Mouse (Mus musculus) B cell, adult 2 months (primary cell): ENCODE measurements around the gene Vmn1r142.
"Not testable (repeated sequence)": the region's sequence is repeated elsewhere in the genome, so short reads cannot be mapped to it uniquely, and the experiment has no call there.

ENCODE experiments used
- DNase-seq, 2 experiments: peaks; one replicate each; pipeline ENCODE4 v3.0.0; 2022

The Vmn1r142 gene

DNA sequence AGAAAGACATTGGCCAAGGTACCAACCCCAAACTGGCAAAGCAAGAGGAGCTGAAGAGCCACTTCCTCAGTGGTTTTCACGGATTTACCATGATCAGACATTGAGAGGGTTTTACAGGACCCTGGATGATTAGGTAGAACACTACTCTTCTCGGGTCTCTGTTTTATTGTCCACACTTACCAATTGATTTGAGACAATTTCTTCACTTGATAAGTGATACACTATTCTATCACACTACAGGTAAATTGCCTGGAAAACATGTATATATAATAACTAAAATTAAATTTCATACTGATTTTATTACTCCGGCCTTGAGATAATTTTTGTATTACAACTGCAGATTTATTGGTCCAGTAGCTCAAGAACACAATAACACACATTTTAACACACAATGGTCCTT lies at the start of gene Vmn1r142:
Gene Vmn1r142, minus strand, starts transcription at position 101 of the 400 bp plus-strand sequence.
- not testable (repeated sequence) for DNase-seq

DNA sequence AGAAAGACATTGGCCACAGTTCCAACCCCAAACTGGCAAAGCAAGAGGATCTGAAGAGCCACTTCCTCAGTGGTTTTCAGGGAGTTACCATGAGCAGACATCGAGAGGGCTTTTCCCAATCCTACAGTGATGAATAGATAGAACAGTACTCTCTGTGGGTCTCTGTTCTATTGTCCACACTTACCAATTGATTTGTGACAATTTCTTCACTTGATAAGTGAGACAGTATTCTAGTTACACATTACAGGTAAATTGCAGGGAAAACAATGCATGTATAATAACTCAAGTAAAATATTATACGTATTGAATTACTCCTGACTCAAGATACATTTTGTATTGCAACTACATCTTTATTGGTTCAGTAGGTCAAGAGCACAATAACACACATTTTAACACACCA lies 37.3 kb upstream of the Vmn1r142 start, which contains the start of gene Gm8653:
Gene Gm8653, minus strand, starts transcription at position 101 of the 400 bp plus-strand sequence.
- not testable (repeated sequence) for DNase-seq

DNA sequence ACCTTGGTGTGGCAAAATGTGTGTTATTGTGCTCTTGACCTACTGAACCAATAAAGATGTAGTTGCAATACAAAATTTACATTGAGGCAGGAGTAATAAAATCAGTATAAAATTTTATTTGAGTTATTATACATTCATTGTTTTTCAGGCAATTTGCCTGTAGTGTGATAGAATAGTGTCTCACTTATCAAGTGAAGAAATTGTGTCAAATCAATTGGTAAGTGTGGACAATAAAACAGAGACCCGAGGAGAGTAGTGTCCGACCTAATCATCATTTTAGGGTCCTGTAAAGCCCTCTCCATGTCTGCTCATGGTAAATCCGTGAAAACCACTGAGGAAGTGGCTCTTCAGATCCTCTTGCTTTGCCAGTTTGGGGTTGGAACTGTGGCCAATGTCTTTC lies 25.2 kb upstream of the Vmn1r142 start, which contains the start of gene Vmn1r143:
Gene Vmn1r143, plus strand, starts transcription at position 301 of the 400 bp plus-strand sequence.
- not testable (repeated sequence) for DNase-seq

DNA sequence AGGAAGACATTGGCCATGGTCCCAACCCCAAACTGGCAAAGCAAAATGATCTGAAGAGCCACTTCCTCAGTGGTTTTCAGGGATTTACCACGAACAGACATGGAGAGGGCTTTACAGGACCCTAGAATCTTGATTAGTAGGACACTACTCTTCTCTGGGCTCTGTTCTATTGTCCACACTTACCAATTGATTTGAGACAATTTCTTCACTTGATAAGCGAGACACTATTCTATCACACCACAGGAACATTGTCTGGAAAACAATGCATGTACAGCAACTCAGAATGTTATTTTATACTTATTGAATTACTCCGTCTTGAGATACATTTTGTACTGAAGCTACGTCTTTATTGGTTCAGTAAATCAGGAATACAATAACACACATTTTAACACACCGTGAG lies 29.2 kb downstream of the Vmn1r142 start, which contains the start of gene Gm10666:
Gene Gm10666, minus strand, starts transcription at position 101 of the 400 bp plus-strand sequence.
- DNase-seq: not testable (repeated sequence)

DNA sequence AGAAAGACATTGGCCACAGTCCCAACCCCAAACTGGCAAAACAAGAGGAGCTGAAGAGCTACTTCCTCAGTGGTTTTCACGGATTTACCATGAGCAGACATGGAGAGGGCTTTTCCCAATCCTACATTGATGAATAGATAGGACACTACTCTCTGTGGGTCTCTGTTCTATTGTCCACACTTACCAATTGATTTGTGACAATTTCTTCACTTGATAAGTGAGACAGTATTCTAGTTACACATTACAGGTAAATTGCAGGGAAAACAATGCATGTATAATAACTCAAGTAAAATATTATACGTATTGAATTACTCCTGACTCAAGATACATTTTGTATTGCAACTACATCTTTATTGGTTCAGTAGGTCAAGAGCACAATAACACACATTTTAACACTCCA lies 45.7 kb downstream of the Vmn1r142 start, which contains the start of gene Gm16451:
Gene Gm16451, minus strand, starts transcription at position 101 of the 400 bp plus-strand sequence.
- not testable (repeated sequence) for DNase-seq
